Mouse (Mus musculus): ENCODE data around the gene Htra2. TPM values are rescaled to one million over a fixed set of nuclear protein-coding genes. Genes with fewer than 3 reads are reported as not detected.
A peak's percentile ranks its signal among the peaks of the same experiment; 100 is the strongest.

Gene Htra2
- polyA plus RNA-seq, 1 experiment: 58.2 TPM

DNA sequence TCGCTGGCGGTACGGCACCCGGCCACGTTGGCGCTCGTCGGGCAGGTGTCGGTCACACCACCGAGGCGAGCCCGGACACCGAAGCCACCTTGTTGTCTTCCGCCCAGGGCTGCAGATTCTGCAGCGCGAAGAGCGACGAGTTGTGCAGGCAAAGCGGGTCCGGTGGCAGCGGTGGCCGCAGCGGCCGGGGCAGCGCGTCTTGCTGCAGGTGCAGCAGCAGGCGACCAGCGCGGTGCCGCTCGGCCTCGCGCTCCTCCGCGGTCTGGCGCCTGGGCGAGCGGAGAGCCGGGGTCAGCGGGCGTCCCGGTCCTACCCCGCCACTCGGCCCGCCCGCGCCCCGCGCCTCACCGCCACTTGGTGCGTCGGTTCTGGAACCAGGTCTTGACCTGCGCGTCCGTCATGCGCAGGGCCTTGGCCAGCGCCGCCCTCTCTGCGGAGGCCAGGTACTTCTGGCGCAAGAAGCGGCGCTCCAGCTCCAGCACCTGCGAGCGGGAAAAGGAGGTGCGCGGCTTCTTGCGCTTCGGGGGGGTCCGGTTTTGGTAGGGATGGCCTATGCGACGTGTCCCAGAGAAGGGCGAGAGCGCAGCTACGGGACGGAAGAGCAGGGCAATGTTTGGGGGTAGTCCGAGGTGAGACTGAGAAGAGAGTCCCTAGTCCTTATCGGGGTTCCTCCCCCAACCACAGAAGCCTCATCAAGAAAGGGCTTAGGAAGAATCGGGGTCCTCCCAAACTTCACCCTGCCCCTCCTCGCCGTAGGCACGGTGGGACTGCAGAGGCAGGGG is 13.8 kb upstream of the Htra2 start:
- under 1% methylated on average over 81 of the region's 81 CpGs for WGBS
- no peak overlapping the region for H3K4me3 ChIP-seq (replicated peaks; ENCODE audit: insufficient read depth, low read depth, low read length)

GRCm38 (mm10) chr6:83068221-83068620 is 13.1 kb upstream of the Htra2 start:
- no peak for TF ChIP-seq CTCF (IDR thresholded peaks at IDR 0.05; ENCODE audit: borderline replicate concordance, insufficient read depth, low read depth, low read length)
- no peak for TF ChIP-seq POLR2A (IDR thresholded peaks at IDR 0.05; ENCODE audit: borderline replicate concordance, insufficient read depth, low read length)
- 14% methylated on average over 8 of the region's 8 CpGs for WGBS
- no peaks in the 10 kb centered on the region for H3K4me1 ChIP-seq (ENCODE audit: control insufficient read depth, insufficient read depth, low read length)
- H3K27me3 ChIP-seq (ENCODE audit: control insufficient read depth, insufficient read depth, low read length): peaks cover 14% of the 10 kb centered on the region; the same call in 1 of the 2 replicates
- no peak for DNase-seq
- no peak overlapping the region for H3K4me3 ChIP-seq (replicated peaks; ENCODE audit: insufficient read depth, low read depth, low read length)
- H3K27ac ChIP-seq (ENCODE audit: insufficient read depth, low read length): no peak overlapping the region

More for the DNA sequence above, 13.8 kb upstream of the Htra2 start:
- Histone ChIP-seq H3K27ac (ENCODE audit: insufficient read depth, low read length) (no peak overlapping the region), H3K27me3 (ENCODE audit: control insufficient read depth, insufficient read depth, low read length) (peaks cover 13% of the 10 kb centered on the region; the same call in 1 of the 2 replicates), H3K4me1 (ENCODE audit: control insufficient read depth, insufficient read depth, low read length) (no peaks in the 10 kb centered on the region)
- TF ChIP-seq CTCF (IDR thresholded peaks at IDR 0.05; ENCODE audit: borderline replicate concordance, insufficient read depth, low read depth, low read length) (no peak), POLR2A (IDR thresholded peaks at IDR 0.05; ENCODE audit: borderline replicate concordance, insufficient read depth, low read length) (no peak)
- DNase-seq: peak in 1 of 2 experiments; percentile 32

DNA sequence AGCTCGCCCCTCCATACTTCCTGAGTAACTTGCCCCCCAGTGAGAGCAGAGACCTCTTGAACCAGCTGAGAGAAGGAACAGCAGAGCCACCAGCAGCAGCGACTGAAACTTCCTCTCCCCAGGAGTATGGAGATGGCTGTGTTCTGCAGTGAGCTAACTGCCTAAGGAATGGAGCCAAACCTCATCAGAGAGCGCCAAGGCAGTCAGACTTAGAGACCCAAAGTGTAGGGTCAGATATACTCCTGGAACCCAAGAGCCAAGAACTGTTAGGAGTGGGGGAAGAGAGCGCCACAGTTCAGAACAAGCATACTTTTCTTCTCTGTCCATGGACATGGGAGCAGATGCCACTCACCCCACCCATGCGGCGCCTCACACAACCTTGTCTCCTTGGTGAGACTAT is 11.4 kb upstream of the Htra2 start:
- Histone ChIP-seq H3K27ac (ENCODE audit: insufficient read depth, low read length) (no peak overlapping the region), H3K4me1 (ENCODE audit: control insufficient read depth, insufficient read depth, low read length) (no peaks in the 10 kb centered on the region), H3K27me3 (ENCODE audit: control insufficient read depth, insufficient read depth, low read length) (peaks cover 14% of the 10 kb centered on the region; the same call in 1 of the 2 replicates), H3K4me3 (replicated peaks; ENCODE audit: insufficient read depth, low read depth, low read length) (no peak overlapping the region)
- no peak for DNase-seq
- no peak for TF ChIP-seq CTCF (IDR thresholded peaks at IDR 0.05; ENCODE audit: borderline replicate concordance, insufficient read depth, low read depth, low read length)
- no peak for TF ChIP-seq POLR2A (IDR thresholded peaks at IDR 0.05; ENCODE audit: borderline replicate concordance, insufficient read depth, low read length)
- 28% methylated on average over 6 of the region's 6 CpGs for WGBS

- DNase-seq: no peak
- TF ChIP-seq POLR2A (IDR thresholded peaks at IDR 0.05; ENCODE audit: borderline replicate concordance, insufficient read depth, low read length) (no peak), CTCF (IDR thresholded peaks at IDR 0.05; ENCODE audit: borderline replicate concordance, insufficient read depth, low read depth, low read length) (no peak)
- no peak overlapping the region for H3K27ac ChIP-seq (ENCODE audit: insufficient read depth, low read length)
- 37% methylated on average over 8 of the region's 8 CpGs for WGBS
- H3K4me3 ChIP-seq (replicated peaks; ENCODE audit: insufficient read depth, low read depth, low read length): no peak overlapping the region
- H3K27me3 ChIP-seq (ENCODE audit: control insufficient read depth, insufficient read depth, low read length): peaks cover 13% of the 10 kb centered on the region; the same call in 1 of the 2 replicates
- no peaks in the 10 kb centered on the region for H3K4me1 ChIP-seq (ENCODE audit: control insufficient read depth, insufficient read depth, low read length)
Observed at GRCm38 (mm10) chr6:83065995-83066394, 10.9 kb upstream of the Htra2 start.

GRCm38 (mm10) chr6:83058725-83059124 is 3.7 kb upstream of the Htra2 start:
- no peak for DNase-seq

GRCm38 (mm10) chr6:83057790-83058189 is 2.7 kb upstream of the Htra2 start, which contains the start of gene Dqx1:
Gene Dqx1, plus strand, starts transcription at chr6:83057844.
- H3K4me1 ChIP-seq (ENCODE audit: control insufficient read depth, insufficient read depth, low read length): peaks cover 11% of the 10 kb centered on the region
- no peak for DNase-seq
- no peak within 1 kb of the TSS for H3K4me3 ChIP-seq (replicated peaks; ENCODE audit: insufficient read depth, low read depth, low read length)
- WGBS: 59% methylated on average over 3 of the region's 3 CpGs
- H3K27me3 ChIP-seq (ENCODE audit: control insufficient read depth, insufficient read depth, low read length): no peaks in the 10 kb centered on the region
- no peak within 1 kb of the TSS for H3K27ac ChIP-seq (ENCODE audit: insufficient read depth, low read length)
- TF ChIP-seq CTCF (IDR thresholded peaks at IDR 0.05; ENCODE audit: borderline replicate concordance, insufficient read depth, low read depth, low read length) (no peak), POLR2A (IDR thresholded peaks at IDR 0.05; ENCODE audit: borderline replicate concordance, insufficient read depth, low read length) (no peak)

More at GRCm38 (mm10) chr6:83058725-83059124, 3.7 kb upstream of the Htra2 start:
- peaks cover 7% of the 10 kb centered on the region; the same call in 1 of the 2 replicates for H3K4me1 ChIP-seq (ENCODE audit: control insufficient read depth, insufficient read depth, low read length)
- H3K27ac ChIP-seq (ENCODE audit: insufficient read depth, low read length): no peak overlapping the region
- peaks cover 2% of the 10 kb centered on the region; the same call in 1 of the 2 replicates for H3K27me3 ChIP-seq (ENCODE audit: control insufficient read depth, insufficient read depth, low read length)
- TF ChIP-seq POLR2A (IDR thresholded peaks at IDR 0.05; ENCODE audit: borderline replicate concordance, insufficient read depth, low read length) (no peak), CTCF (IDR thresholded peaks at IDR 0.05; ENCODE audit: borderline replicate concordance, insufficient read depth, low read depth, low read length) (no peak)
- 80% methylated on average over 2 of the region's 2 CpGs for WGBS
- no peak overlapping the region for H3K4me3 ChIP-seq (replicated peaks; ENCODE audit: insufficient read depth, low read depth, low read length)

DNA sequence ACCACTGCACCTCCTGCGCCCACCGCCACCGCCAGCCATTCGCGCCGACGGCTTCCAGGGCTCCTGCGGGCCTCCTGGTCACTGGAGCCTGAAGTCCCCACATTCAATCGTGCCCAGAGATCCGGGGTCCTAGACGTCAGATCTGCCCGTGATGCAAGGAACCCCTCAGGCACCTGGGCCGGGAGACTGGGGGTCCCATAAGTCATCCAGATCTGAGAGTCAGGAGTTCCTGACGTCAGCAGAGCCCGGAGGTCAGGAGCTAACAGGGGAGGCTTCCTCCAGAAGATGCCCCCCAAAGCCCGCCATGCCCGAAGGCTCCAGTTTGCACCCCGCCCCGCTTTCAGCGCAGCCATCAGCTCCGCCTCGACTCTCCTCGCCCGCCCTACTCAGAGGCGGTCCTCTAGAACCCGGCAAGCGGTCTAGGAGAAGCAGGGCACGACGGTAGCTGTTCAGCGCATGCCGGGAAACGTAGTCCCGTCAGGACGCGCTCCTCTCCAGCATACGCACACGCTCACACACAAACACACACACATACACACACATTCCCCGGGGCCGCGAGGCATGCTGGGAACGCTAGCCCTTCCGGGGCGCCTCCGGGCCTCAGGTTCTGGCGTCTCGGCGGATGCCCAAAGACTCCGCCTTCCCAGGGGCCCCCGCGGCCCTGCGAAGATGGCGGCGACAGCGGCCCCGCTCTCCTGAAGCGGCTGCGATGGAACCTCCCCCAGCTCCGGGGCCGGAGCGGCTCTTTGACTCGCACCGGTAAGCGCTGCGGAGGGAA is 810 bp downstream of the Htra2 start, which contains the start of gene Aup1:
Aup1 (plus strand) TSS at position 448 of the 778 bp plus-strand sequence.
- under 1% methylated on average over 64 of the region's 64 CpGs for WGBS
- Histone ChIP-seq H3K27ac (ENCODE audit: insufficient read depth, low read length) (peak within 1 kb of the TSS; percentile 77), H3K4me3 (replicated peaks; ENCODE audit: insufficient read depth, low read depth, low read length) (peak within 1 kb of the TSS; percentile 83), H3K4me1 (ENCODE audit: control insufficient read depth, insufficient read depth, low read length) (peaks cover 14% of the 10 kb centered on the region), H3K27me3 (ENCODE audit: control insufficient read depth, insufficient read depth, low read length) (no peaks in the 10 kb centered on the region)
- TF ChIP-seq POLR2A (IDR thresholded peaks at IDR 0.05; ENCODE audit: borderline replicate concordance, insufficient read depth, low read length) (peak; percentile 70; the same call in 1 of the 2 replicates), CTCF (IDR thresholded peaks at IDR 0.05; ENCODE audit: borderline replicate concordance, insufficient read depth, low read depth, low read length) (no peak)
- peak; percentile 96 to 97 for DNase-seq
